Mouse (Mus musculus) CH12.LX (cell line): ENCODE measurements around the gene Fpgs. TPM values are rescaled to one million over a fixed set of nuclear protein-coding genes. Genes with fewer than 3 reads are reported as not detected.

ENCODE experiments used
- DNase-seq: peaks from one replicate; pipeline ENCODE4 v3.0.0-alpha.2; 2013; ENCODE audit errors: extremely low read depth
- H3K27ac ChIP-seq: 2 replicates; pipeline ENCODE4 v1.5.1; 2012; ENCODE audit warnings: low read depth, mild to moderate bottlenecking, control low read depth, moderate library complexity; ENCODE audit not compliant: insufficient read depth
- H3K27me3 ChIP-seq: replicated peaks from 2 replicates; pipeline ENCODE3; 2012; ENCODE audit warnings: inconsistent platforms
- H3K36me3 ChIP-seq, 2 experiments: replicated peaks in 1 of 2; 2 replicates each; pipeline versions ENCODE3 to v1.6.1; 2012; ENCODE audit warnings: inconsistent platforms in 1 of 2, low read length in 1 of 2, mild to moderate bottlenecking in 1 of 2, mixed read lengths in 1 of 2, moderate library complexity in 1 of 2; ENCODE audit not compliant: control insufficient read depth in 1 of 2, insufficient read depth in 1 of 2
- H3K4me1 ChIP-seq, 2 experiments: 2 replicates each; pipeline ENCODE4 v1.6.1; 2012; ENCODE audit warnings: inconsistent platforms in 1 of 2, moderate library complexity in 1 of 2; ENCODE audit not compliant: insufficient read depth in 2 of 2, control insufficient read depth in 1 of 2
- H3K4me2 ChIP-seq: 2 replicates; pipeline ENCODE4 v1.6.1; 2012; ENCODE audit warnings: low read depth, mild to moderate bottlenecking, control low read depth; ENCODE audit not compliant: poor library complexity, insufficient read depth, severe bottlenecking
- H3K4me3 ChIP-seq, 3 experiments: fragments of 150-350 bp in 1 of 3; sonication (generic) in 1 of 3; replicated peaks in 1 of 3; 2 replicates each; pipeline versions ENCODE3 to v1.5.1; 2011 to 2012; ENCODE audit warnings: low read depth in 2 of 3, low read length in 2 of 3, mild to moderate bottlenecking in 2 of 3, moderate library complexity in 2 of 3, control low read depth in 1 of 3, improper control_type of control experiment in 1 of 3, inconsistent platforms in 1 of 3, mixed read lengths in 1 of 3; ENCODE audit not compliant: poor library complexity in 1 of 3
- H3K79me2 ChIP-seq: replicated peaks from 2 replicates; pipeline ENCODE4 v1.6.1; 2012; ENCODE audit warnings: mild to moderate bottlenecking, moderate library complexity; ENCODE audit not compliant: control insufficient read depth, poor library complexity, insufficient read depth, severe bottlenecking; ENCODE audit errors: extremely low read depth
- H3K9ac ChIP-seq: 2 replicates; pipeline ENCODE4 v1.6.1; 2012; ENCODE audit warnings: low read depth, mild to moderate bottlenecking, control low read depth, moderate library complexity; ENCODE audit not compliant: insufficient read depth
- H3K9me3 ChIP-seq: replicated peaks from 2 replicates; pipeline ENCODE3; 2012; ENCODE audit warnings: low read length, inconsistent platforms, mixed read lengths
- BHLHE40 ChIP-seq: IDR thresholded peaks from 2 replicates; pipeline ENCODE4 v1.6.1; 2011; ENCODE audit warnings: mild to moderate bottlenecking, low read depth, low read length, improper control_type of control experiment
- CHD1 ChIP-seq: IDR thresholded peaks from 2 replicates; pipeline ENCODE4 v1.6.1; 2012; ENCODE audit warnings: low read depth, low read length, improper control_type of control experiment, inconsistent platforms
- ELF1 ChIP-seq: IDR thresholded peaks from 2 replicates; pipeline ENCODE4 v1.6.1; 2014; ENCODE audit warnings: low read depth, mild to moderate bottlenecking, inconsistent platforms, low read length, improper control_type of control experiment
- GABPA ChIP-seq: IDR thresholded peaks from 2 replicates; pipeline ENCODE4 v1.6.1; 2012; ENCODE audit warnings: low read depth, low read length, improper control_type of control experiment, inconsistent platforms; ENCODE audit not compliant: insufficient replicate concordance
- IRF4 ChIP-seq: IDR thresholded peaks from 2 replicates; pipeline ENCODE4 v1.6.1; 2014; ENCODE audit warnings: low read depth, mild to moderate bottlenecking, inconsistent platforms, low read length, improper control_type of control experiment
- JUN ChIP-seq: IDR thresholded peaks from 2 replicates; pipeline ENCODE4 v1.6.1; 2011; ENCODE audit warnings: low read depth, mild to moderate bottlenecking, low read length, improper control_type of control experiment, moderate library complexity; ENCODE audit not compliant: insufficient read depth
- KAT2A ChIP-seq: IDR thresholded peaks from 2 replicates; pipeline ENCODE4 v1.6.1; 2012; ENCODE audit warnings: low read length, improper control_type of control experiment, inconsistent platforms; ENCODE audit not compliant: insufficient replicate concordance
- MAFK ChIP-seq: IDR thresholded peaks from 2 replicates; pipeline ENCODE4 v1.6.1; 2011; ENCODE audit warnings: low read length, improper control_type of control experiment; ENCODE audit not compliant: insufficient replicate concordance
- MAX ChIP-seq: IDR thresholded peaks from 2 replicates; pipeline ENCODE4 v1.6.1; 2011; ENCODE audit warnings: low read length, improper control_type of control experiment
- MAZ ChIP-seq: IDR thresholded peaks from 2 replicates; pipeline ENCODE4 v1.6.1; 2012; ENCODE audit warnings: low read depth, mild to moderate bottlenecking, inconsistent platforms, low read length, improper control_type of control experiment, moderate library complexity
- MEF2A ChIP-seq: IDR thresholded peaks from 2 replicates; pipeline ENCODE4 v1.6.1; 2014; ENCODE audit warnings: low read depth, mild to moderate bottlenecking, inconsistent platforms, low read length, improper control_type of control experiment, borderline replicate concordance
- MXI1 ChIP-seq: IDR thresholded peaks from 2 replicates; pipeline ENCODE4 v1.6.1; 2011; ENCODE audit warnings: mild to moderate bottlenecking, low read depth, low read length, improper control_type of control experiment
- RAD21 ChIP-seq: IDR thresholded peaks from 2 replicates; pipeline ENCODE4 v1.6.1; 2011; ENCODE audit warnings: low read depth, mild to moderate bottlenecking, low read length, improper control_type of control experiment, moderate library complexity
- SIN3A ChIP-seq: IDR thresholded peaks from 2 replicates; pipeline ENCODE4 v1.6.1; 2012; ENCODE audit warnings: low read length, improper control_type of control experiment, inconsistent platforms
- SMC3 ChIP-seq: IDR thresholded peaks from 2 replicates; pipeline ENCODE4 v1.6.1; 2011; ENCODE audit warnings: low read depth, low read length, improper control_type of control experiment
- TBP ChIP-seq: conservative IDR thresholded peaks from 2 replicates; pipeline ENCODE4 v1.6.1; 2011; ENCODE audit warnings: low read depth, low read length, improper control_type of control experiment
- TCF12 ChIP-seq: IDR thresholded peaks from 2 replicates; pipeline ENCODE4 v1.6.1; 2014; ENCODE audit warnings: low read depth, mild to moderate bottlenecking, inconsistent platforms, low read length, improper control_type of control experiment
- UBTF ChIP-seq: IDR thresholded peaks from 2 replicates; pipeline ENCODE4 v1.6.1; 2012; ENCODE audit warnings: low read depth, mild to moderate bottlenecking, inconsistent platforms, low read length, improper control_type of control experiment, moderate library complexity
- ZNF384 ChIP-seq: IDR thresholded peaks from 2 replicates; pipeline ENCODE4 v1.6.1; 2012; ENCODE audit warnings: low read depth, low read length, improper control_type of control experiment, inconsistent platforms
- dilution Hi-C: fragments of 300-500 bp; cut with MboI; formaldehyde crosslinking; loops from 2 replicates; pipeline ENCODE4 v1.14.3; 2020; ENCODE audit warnings: low sequenced_read_pairs; ENCODE audit not compliant: extremely low pct_unique_long_range_greater_than_20kb, extremely low pct_ligation_motif_present
- in situ Hi-C: fragments of 300-500 bp; cut with MboI; formaldehyde crosslinking; loops from 3 replicates; pipeline ENCODE4 v1.14.3; 2019; ENCODE audit warnings: low sequenced_read_pairs, low pct_ligation_motif_present, low pct_unique_long_range_greater_than_20kb, mixed read lengths
- polyA plus RNA-seq: library from polyadenylated mRNA; unstranded; fragments of >175 nt; gene quantifications from 2 replicates; pipeline ENCODE4 v1.2.1, GENCODE M21; 2012; ENCODE audit warnings: low read depth; ENCODE audit not compliant: insufficient read length
- total RNA-seq, 2 experiments: library from RNA; depleted of rRNA; stranded (reverse); fragments of 300-350 nt in 1 of 2; fragments of >200 nt in 1 of 2; gene quantifications; 2 replicates each; pipeline ENCODE4 v1.2.3; 2012 to 2014

Gene Fpgs
- total and polyA plus RNA-seq, 3 experiments: 31.8 to 59.2 (median 41.8) TPM

DNA sequence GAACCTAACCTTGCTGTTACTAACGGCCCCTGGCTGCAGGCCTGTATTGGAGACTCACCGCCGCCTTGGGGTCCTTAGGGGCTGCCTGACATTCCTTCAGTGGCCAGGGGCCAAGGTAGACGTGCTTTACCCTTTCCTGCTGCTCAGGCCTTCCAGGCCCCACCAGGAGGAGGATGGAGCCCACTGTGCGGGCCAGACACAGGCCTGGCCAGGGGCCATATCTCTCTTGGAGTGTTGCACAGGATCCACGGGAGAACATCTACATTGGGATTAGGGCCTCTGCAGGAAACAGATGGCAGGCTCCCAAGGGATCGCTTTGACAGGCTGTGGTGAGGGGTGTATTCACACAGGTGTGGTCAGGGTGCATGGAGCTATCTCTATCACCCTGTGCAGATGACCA, 61.1 kb downstream of the Fpgs start:
- no peak overlapping the region for H3K27ac ChIP-seq
- H3K4me1 ChIP-seq: peaks cover 7 to 17% of the 10 kb centered on the region in 2 experiments
- H3K4me3 ChIP-seq: no peak overlapping the region
- H3K9ac ChIP-seq: no peak overlapping the region
- dilution Hi-C loops (no loop called here), in situ Hi-C loops (no loop called here)
- no peaks in the 10 kb centered on the region for H3K9me3 ChIP-seq
- no peak overlapping the region for H3K4me2 ChIP-seq
- DNase-seq: no peak
- no peak for TF ChIP-seq MEF2A
- TF ChIP-seq UBTF: no peak
- no peak for TF ChIP-seq TCF12
- no peak for TF ChIP-seq TBP
- no peak for TF ChIP-seq ELF1
- TF ChIP-seq SMC3: no peak
- no peak for TF ChIP-seq MXI1
- TF ChIP-seq BHLHE40: no peak
- no peak for TF ChIP-seq MAFK
- no peak for TF ChIP-seq GABPA
- no peak for TF ChIP-seq MAZ
- no peak for TF ChIP-seq SIN3A
- TF ChIP-seq ZNF384: no peak
- no peaks in the 10 kb centered on the region for H3K36me3 ChIP-seq
- no peaks in the 10 kb centered on the region for H3K27me3 ChIP-seq
- H3K79me2 ChIP-seq: no peaks in the 10 kb centered on the region

GRCm38 (mm10) chr2:32641810-32642209, 62.1 kb downstream of the Fpgs start:
- Histone ChIP-seq H3K27ac (no peak overlapping the region), H3K4me3 (no peak overlapping the region), H3K9me3 (no peaks in the 10 kb centered on the region), H3K79me2 (no peaks in the 10 kb centered on the region), H3K4me1 (peaks cover 9 to 20% of the 10 kb centered on the region in 2 experiments), H3K27me3 (no peaks in the 10 kb centered on the region), H3K9ac (no peak overlapping the region), H3K36me3 (no peaks in the 10 kb centered on the region)
- in situ Hi-C loops: no loop called here
- dilution Hi-C loops: no loop called here
- no peak for TF ChIP-seq GABPA
- no peak for TF ChIP-seq JUN
- TF ChIP-seq KAT2A: no peak
- TF ChIP-seq MAFK: no peak
- TF ChIP-seq CHD1: no peak
- TF ChIP-seq MAX: no peak
- no peak for TF ChIP-seq RAD21
- TF ChIP-seq TBP: no peak
- TF ChIP-seq IRF4: no peak
- TF ChIP-seq, all 38 proteins: peak for 0
- H3K4me2 ChIP-seq: no peak overlapping the region
- no peak for DNase-seq
